Mouse (Mus musculus): ENCODE results near the gene Rnf43.

DNA sequence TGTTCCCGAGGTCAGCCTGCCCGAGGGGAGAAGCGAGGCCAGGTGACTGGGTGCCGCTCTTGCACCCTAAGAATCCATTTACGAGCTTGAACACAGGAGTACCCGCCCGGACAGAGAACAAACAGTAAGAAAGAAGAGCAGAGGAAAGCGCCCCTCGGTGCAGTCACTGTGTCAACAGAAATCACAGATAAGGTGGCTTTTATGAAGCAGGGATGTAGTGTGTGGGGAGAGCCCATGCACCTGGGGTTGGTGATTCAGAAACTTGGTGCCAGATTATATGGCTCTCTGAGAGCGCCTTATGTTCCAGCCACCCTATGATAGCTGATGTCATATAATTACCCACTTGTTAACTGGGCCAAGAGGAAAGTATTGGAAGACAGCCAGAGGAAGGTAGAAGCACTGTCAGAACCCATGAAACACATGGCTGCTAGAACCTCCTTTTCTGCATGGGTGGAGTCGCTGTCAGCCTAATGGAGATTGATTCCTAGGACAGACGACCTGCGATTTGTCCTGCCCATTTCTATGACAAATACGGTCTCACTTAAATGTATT lies 34.7 kb downstream of the Rnf43 start:
- no peak for TF ChIP-seq CTCF (IDR thresholded peaks at IDR 0.05; ENCODE audit: extremely low read depth, insufficient read length, insufficient replicate concordance, low read depth, low read length)
- no peak for TF ChIP-seq POLR2A (IDR thresholded peaks at IDR 0.05; ENCODE audit: low read depth, low read length)
